Mouse (Mus musculus): ENCODE measurements at regions not wholly inside any gene's neighbourhood (a gene's known extent, or its start where the extent isn't known, plus 50 kb on each side); places are given as distances from the start of the nearest gene placed in this dataset.
"Not testable (repeated sequence)": the region's sequence is repeated elsewhere in the genome, so short reads cannot be mapped to it uniquely, and the experiment has no call there.

GRCm38 (mm10) chr17:17197229-17197628 is 76.0 kb downstream of the Zfp97 start:
- DNase-seq (ENCODE audit: low spot score in 2 of 2): not testable (repeated sequence)

- DNase-seq (ENCODE audit: low spot score in 2 of 2): peak in 1 of 2 experiments; percentile 16
Measured at GRCm38 (mm10) chr17:17229069-17229468, 107.9 kb downstream of the Zfp97 start.

- peak; percentile 91 to 92 for DNase-seq (ENCODE audit: low spot score in 2 of 2)
Measured at GRCm38 (mm10) chr17:17234329-17235185, 113.3 kb downstream of the Zfp97 start.

- not testable (repeated sequence) for DNase-seq (ENCODE audit: low spot score in 2 of 2)
Measured at GRCm38 (mm10) chr17:17235186-17235482, 113.9 kb downstream of the Zfp97 start.

All from spleen, postnatal 36 days (tissue).